ENCODE assay signal across 8 mouse cellular contexts in the genomic region with DNA sequence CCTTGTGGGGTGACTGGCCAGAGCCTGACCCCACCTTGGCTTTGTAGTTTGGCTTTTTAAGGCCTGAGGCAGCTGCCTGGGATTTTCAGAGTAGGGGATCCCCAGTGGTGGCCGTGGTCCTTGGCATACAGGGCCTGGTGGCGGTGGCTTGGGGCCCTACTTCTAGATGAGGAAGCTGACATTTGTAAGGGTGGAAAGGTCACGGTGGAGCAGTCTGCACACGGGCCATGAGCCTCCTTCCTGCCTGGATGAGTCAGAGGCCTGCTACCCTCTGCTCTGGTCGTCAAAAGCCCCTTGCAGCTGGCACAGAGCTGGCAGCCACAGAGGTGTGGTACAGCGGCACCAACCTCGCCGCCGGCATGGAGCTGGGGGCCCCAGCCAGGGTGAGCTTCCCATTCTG. TPM values are rescaled to one million over a fixed set of nuclear protein-coding genes. Genes with fewer than 3 reads are reported as not detected.
DNase-seq lines count a peak whose midpoint lies in the region; ATAC-seq lines count a peak whose summit lies in the region.

No protein-coding gene starts in this region.

- peak; percentile 60 for ATAC-seq in activated CD4-positive, CD25-positive, alpha-beta regulatory T cell, adult 4 months
- ATAC-seq in hindbrain, embryonic 13.5 days (ENCODE audit: low FRiP score) = no peak
- no peak for ATAC-seq in midbrain, embryonic 16.5 days
- no peak for ATAC-seq in erythroid progenitor cell, adult 5-6 weeks (replicated peaks; ENCODE audit: low FRiP score, poor library complexity, severe bottlenecking)

- H3K27me3 ChIP-seq in hindbrain, embryonic 13.5 days = 0 out of 2 replicates have a peak, but pooled peaks cover 5% of the 10 kb centered on the region
- no peaks in the 10 kb centered on the region for H3K27me3 ChIP-seq in midbrain, embryonic 16.5 days (ENCODE audit: control insufficient read depth, insufficient read depth, low read depth, low read length)

- H3K9me3 ChIP-seq in hindbrain, embryonic 13.5 days = no peaks in the 10 kb centered on the region
- no peaks in the 10 kb centered on the region for H3K9me3 ChIP-seq in midbrain, embryonic 16.5 days (replicated peaks; ENCODE audit: control insufficient read depth, low read length, poor library complexity, severe bottlenecking)

- H3K27ac ChIP-seq in hindbrain, embryonic 13.5 days = 0 out of 2 replicates have a peak overlapping the region, but pooled peaks have one; percentile 35
- H3K27ac ChIP-seq in midbrain, embryonic 16.5 days (ENCODE audit: low read length) = no peak overlapping the region

- no peak overlapping the region for H3K4me2 ChIP-seq in hindbrain, embryonic 13.5 days
- no peak overlapping the region for H3K4me2 ChIP-seq in midbrain, embryonic 16.5 days (ENCODE audit: low read length)

- H3K9ac ChIP-seq in hindbrain, embryonic 13.5 days = no peak overlapping the region
- H3K9ac ChIP-seq in midbrain, embryonic 16.5 days (ENCODE audit: low read depth, low read length) = peak overlapping the region; percentile 25; the same call in 1 of the 2 replicates

- H3K4me1 ChIP-seq in hindbrain, embryonic 13.5 days (replicated peaks) = peaks cover 47% of the 10 kb centered on the region
- H3K4me1 ChIP-seq in midbrain, embryonic 16.5 days (ENCODE audit: control insufficient read depth, insufficient read depth, low read length) = peaks cover 9% of the 10 kb centered on the region

- DNase-seq in layer of hippocampus, adult 11-12 months (ENCODE audit: low spot score) = peak; percentile 17
- no peak for DNase-seq in layer of hippocampus, postnatal 14 days (ENCODE audit: low spot score in 2 of 2)
- DNase-seq in urinary bladder, postnatal 25 days (ENCODE audit: low spot score) = no peak
- DNase-seq in urinary bladder, adult 2 months (ENCODE audit: low spot score) = no peak

- 73% methylated on average over 9 of the region's 9 CpGs for WGBS in hindbrain, embryonic 13.5 days
- 69% methylated on average over 9 of the region's 9 CpGs for WGBS in midbrain, embryonic 16.5 days

- peaks cover 25% of the 10 kb centered on the region for H3K36me3 ChIP-seq in hindbrain, embryonic 13.5 days
- no peaks in the 10 kb centered on the region for H3K36me3 ChIP-seq in midbrain, embryonic 16.5 days (ENCODE audit: control insufficient read depth, insufficient read depth, low read length)

- H3K4me3 ChIP-seq in hindbrain, embryonic 13.5 days = no peak overlapping the region
- no peak overlapping the region for H3K4me3 ChIP-seq in midbrain, embryonic 16.5 days (ENCODE audit: low read depth, low read length)

RNA-seq across cellular contexts. Expression of gene Lfng, which starts 9.6 kb away (rescaled TPM):
- total RNA-seq in layer of hippocampus, postnatal 14 days (2021) = 10 to 100 TPM; 35.8 to 39.7 TPM
- 10 to 100 TPM; 33.9 to 35.5 TPM for polyA plus RNA-seq in activated CD4-positive, CD25-positive, alpha-beta regulatory T cell, adult 4 months (2017; shearing (Covaris generic))
- 22.9 and 27.1 TPM in 2 replicates for polyA plus RNA-seq in hindbrain, embryonic 13.5 days (2015; fragmentation: Nextera tagmentation; extraction: Ambion mirVana)
- 18.4 and 23.1 TPM in 2 replicates for polyA plus RNA-seq in midbrain, embryonic 16.5 days (2015; fragmentation: Nextera tagmentation; extraction: Ambion mirVana)
- total RNA-seq in erythroid progenitor cell, adult 5-6 weeks (2015; ENCODE audit: low replicate concordance) = 19.7 and 20.5 TPM in 2 replicates
- 1.9 and 11.4 TPM in 2 replicates for total RNA-seq in erythroid progenitor cell, adult 5-6 weeks (2017; ENCODE audit: low replicate concordance)
- 20.6 and 23.6 TPM in 2 replicates for polyA plus RNA-seq in urinary bladder, adult 2 months (2012; rRNA removed)

RNA-seq across cellular contexts. Expression of gene Ttyh3, which starts 32.1 kb away (rescaled TPM):
- total RNA-seq in layer of hippocampus, postnatal 14 days (2021) = 100 to 1,000 TPM; 357 to 365 TPM
- polyA plus RNA-seq in activated CD4-positive, CD25-positive, alpha-beta regulatory T cell, adult 4 months (2017; shearing (Covaris generic)) = 1 to 10 TPM; 5.2 to 5.6 TPM
- polyA plus RNA-seq in hindbrain, embryonic 13.5 days (2015; fragmentation: Nextera tagmentation; extraction: Ambion mirVana) = 65.3 and 67.4 TPM in 2 replicates
- polyA plus RNA-seq in midbrain, embryonic 16.5 days (2015; fragmentation: Nextera tagmentation; extraction: Ambion mirVana) = 56.0 and 61.5 TPM in 2 replicates
- 21.8 and 26.7 TPM in 2 replicates for total RNA-seq in erythroid progenitor cell, adult 5-6 weeks (2015; ENCODE audit: low replicate concordance)
- total RNA-seq in erythroid progenitor cell, adult 5-6 weeks (2017; ENCODE audit: low replicate concordance) = 21.2 and 23.2 TPM in 2 replicates
- 11.7 and 24.4 TPM in 2 replicates for polyA plus RNA-seq in urinary bladder, adult 2 months (2012; rRNA removed)

RNA-seq across cellular contexts. Expression of gene Grifin, which starts 51.8 kb away (rescaled TPM):
- total RNA-seq in layer of hippocampus, postnatal 14 days (2021) = not detected
- polyA plus RNA-seq in activated CD4-positive, CD25-positive, alpha-beta regulatory T cell, adult 4 months (2017; shearing (Covaris generic)) = 1 to 10 TPM in 1 of 2 experiments, under 1 TPM in 1; 0.98 to 3.8 TPM
- not detected in 2 replicates for polyA plus RNA-seq in hindbrain, embryonic 13.5 days (2015; fragmentation: Nextera tagmentation; extraction: Ambion mirVana)
- polyA plus RNA-seq in midbrain, embryonic 16.5 days (2015; fragmentation: Nextera tagmentation; extraction: Ambion mirVana) = 0.43 TPM in 1 of 2 replicates, not detected in the other
- total RNA-seq in erythroid progenitor cell, adult 5-6 weeks (2015; ENCODE audit: low replicate concordance) = not detected in 2 replicates
- not detected in 2 replicates for total RNA-seq in erythroid progenitor cell, adult 5-6 weeks (2017; ENCODE audit: low replicate concordance)
- polyA plus RNA-seq in urinary bladder, adult 2 months (2012; rRNA removed) = not detected in 2 replicates
